Mouse (Mus musculus): ENCODE data around the gene Rfpl4. TPM values are rescaled to one million over a fixed set of nuclear protein-coding genes. Genes with fewer than 3 reads are reported as not detected.
A peak's percentile ranks its signal among the peaks of the same experiment; 100 is the strongest.
"Not testable (repeated sequence)": the region's sequence is repeated elsewhere in the genome, so short reads cannot be mapped to it uniquely, and the experiment has no call there.

Rfpl4 gene
- not detected for total RNA-seq (2021)

GRCm38 (mm10) chr7:5116850-5117249, at the start of gene Rfpl4:
Gene Rfpl4 (minus strand): TSS chr7:5116950.
- no peak for DNase-seq
- intact Hi-C loops (cut with DNase I): no loop called here

- intact Hi-C loops (cut with DNase I): not testable (repeated sequence)
Measured at GRCm38 (mm10) chr7:5149570-5149969, 32.8 kb upstream of the Rfpl4 start, which contains the start of gene Vmn1r55. Gene Vmn1r55 (minus strand): TSS chr7:5149670.

GRCm38 (mm10) chr7:5125549-5126406, 9.0 kb upstream of the Rfpl4 start, which contains the start of gene Rasl2-9:
Gene Rasl2-9 (minus strand): TSS chr7:5125950.
- intact Hi-C loops (cut with DNase I): loop anchor here (2.0 to 5.0 kb wide), 3 partner anchors 45 to 183 kb away; partner anchors contain the start of gene Epn1
- DNase-seq: peak; percentile 88 to 90

More at GRCm38 (mm10) chr7:5149570-5149969, 32.8 kb upstream of the Rfpl4 start, which contains the start of gene Vmn1r55:
- not testable (repeated sequence) for DNase-seq

GRCm38 (mm10) chr7:5125078-5125477, 8.3 kb upstream of the Rfpl4 start:
- DNase-seq: peak; percentile 53 to 60
- intact Hi-C loops (cut with DNase I): loop anchor here (2.0 to 5.0 kb wide), 2 partner anchors 44 to 183 kb away; partner anchors contain the start of gene Epn1

GRCm38 (mm10) chr7:5112701-5113100, 4.0 kb downstream of the Rfpl4 start:
- DNase-seq: no peak
- intact Hi-C loops (cut with DNase I): no loop called here

GRCm38 (mm10) chr7:5109301-5109700, 7.4 kb downstream of the Rfpl4 start:
- intact Hi-C loops (cut with DNase I): no loop called here

GRCm38 (mm10) chr7:5108272-5108671, 8.5 kb downstream of the Rfpl4 start:
- intact Hi-C loops (cut with DNase I): no loop called here
- DNase-seq: no peak

More at GRCm38 (mm10) chr7:5109301-5109700, 7.4 kb downstream of the Rfpl4 start:
- DNase-seq: no peak

GRCm38 (mm10) chr7:5102564-5102963, 14.2 kb downstream of the Rfpl4 start:
- intact Hi-C loops (cut with DNase I): no loop called here
- no peak for DNase-seq

- no peak for DNase-seq
Measured at GRCm38 (mm10) chr7:5101066-5101663, 15.6 kb downstream of the Rfpl4 start.

GRCm38 (mm10) chr7:5099796-5100195, 17.0 kb downstream of the Rfpl4 start:
- intact Hi-C loops (cut with DNase I): no loop called here
- no peak for DNase-seq

More at GRCm38 (mm10) chr7:5101066-5101663, 15.6 kb downstream of the Rfpl4 start:
- intact Hi-C loops (cut with DNase I): no loop called here

- intact Hi-C loops (cut with DNase I): no loop called here
- no peak for DNase-seq
Measured at GRCm38 (mm10) chr7:5098769-5099168, 18.0 kb downstream of the Rfpl4 start.

GRCm38 (mm10) chr7:5092831-5093510, 23.8 kb downstream of the Rfpl4 start:
- DNase-seq: peak; percentile 47 to 53
- intact Hi-C loops (cut with DNase I): no loop called here

GRCm38 (mm10) chr7:5092381-5092780, 24.4 kb downstream of the Rfpl4 start:
- DNase-seq: no peak
- intact Hi-C loops (cut with DNase I): no loop called here

- DNase-seq: no peak
- intact Hi-C loops (cut with DNase I): no loop called here
Measured at GRCm38 (mm10) chr7:5091008-5091728, 25.6 kb downstream of the Rfpl4 start.

- intact Hi-C loops (cut with DNase I): no loop called here
- no peak for DNase-seq
Measured at GRCm38 (mm10) chr7:5089853-5090252, 26.9 kb downstream of the Rfpl4 start.

GRCm38 (mm10) chr7:5087886-5088285, 28.9 kb downstream of the Rfpl4 start:
- DNase-seq: no peak
- intact Hi-C loops (cut with DNase I): no loop called here

GRCm38 (mm10) chr7:5086921-5087440, 29.8 kb downstream of the Rfpl4 start:
- DNase-seq: peak in 1 of 2 experiments; percentile 38
- intact Hi-C loops (cut with DNase I): no loop called here

- no peak for DNase-seq
- intact Hi-C loops (cut with DNase I): no loop called here
Measured at GRCm38 (mm10) chr7:5085512-5085911, 31.2 kb downstream of the Rfpl4 start.

GRCm38 (mm10) chr7:5083325-5084105, 33.2 kb downstream of the Rfpl4 start:
- no peak for DNase-seq
- intact Hi-C loops (cut with DNase I): loop anchor here (5.0 kb wide), 1 partner anchor 1089 kb away; the partner anchor contains the start of gene Zfp444

Measured in heart, postnatal 10 days (tissue).